Mouse (Mus musculus): ENCODE results near the gene Ascc2.

DNA sequence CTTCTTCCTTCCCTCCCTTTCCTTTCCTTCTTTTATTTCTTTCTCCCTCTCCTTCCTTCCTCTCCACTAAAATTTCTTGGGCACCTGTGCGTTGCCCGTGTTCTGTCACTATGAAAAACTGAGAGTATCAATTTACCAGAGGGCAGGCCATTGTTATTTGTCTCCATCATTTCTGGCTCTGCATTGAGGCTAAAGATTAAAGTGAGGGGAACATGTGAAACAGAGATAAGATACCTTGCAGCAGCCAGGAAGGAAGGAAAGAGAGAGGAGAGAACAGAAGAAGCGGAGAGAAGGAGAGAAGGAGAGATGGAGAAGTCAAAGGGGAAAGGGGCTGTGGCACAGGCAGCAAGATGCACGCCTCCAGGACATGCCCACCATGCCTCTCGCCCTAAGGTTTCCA, 3.2 kb upstream of the Ascc2 start:
- TF ChIP-seq CTCF (IDR thresholded peaks at IDR 0.05; ENCODE audit: extremely low read depth, insufficient read length, insufficient replicate concordance, low read depth, low read length) (no peak), POLR2A (IDR thresholded peaks at IDR 0.05; ENCODE audit: low read depth, low read length) (no peak)

Measured in small intestine, adult 2 months (tissue).